Mouse (Mus musculus) layer of hippocampus, postnatal 14 days (tissue): ENCODE results near the gene Klhl7. TPM values are rescaled to one million over a fixed set of nuclear protein-coding genes. Genes with fewer than 3 reads are reported as not detected.

Experiments
- DNase-seq, 2 experiments: peaks; one replicate each; pipeline ENCODE4 v3.0.0; 2021 to 2022; ENCODE audit warnings: low spot score in 2 of 2, mixed read lengths in 1 of 2
- total RNA-seq, 2 experiments: library from RNA; stranded (reverse); gene quantifications; 2 replicates each; pipeline ENCODE4 v1.2.3; 2021

Gene Klhl7
- total RNA-seq, 2 experiments from 2014 or later, result 101 to 113 TPM

- DNase-seq, result no peak
Observed at GRCm38 (mm10) chr5:24167263-24167662, 66.9 kb downstream of the Klhl7 start.

DNA sequence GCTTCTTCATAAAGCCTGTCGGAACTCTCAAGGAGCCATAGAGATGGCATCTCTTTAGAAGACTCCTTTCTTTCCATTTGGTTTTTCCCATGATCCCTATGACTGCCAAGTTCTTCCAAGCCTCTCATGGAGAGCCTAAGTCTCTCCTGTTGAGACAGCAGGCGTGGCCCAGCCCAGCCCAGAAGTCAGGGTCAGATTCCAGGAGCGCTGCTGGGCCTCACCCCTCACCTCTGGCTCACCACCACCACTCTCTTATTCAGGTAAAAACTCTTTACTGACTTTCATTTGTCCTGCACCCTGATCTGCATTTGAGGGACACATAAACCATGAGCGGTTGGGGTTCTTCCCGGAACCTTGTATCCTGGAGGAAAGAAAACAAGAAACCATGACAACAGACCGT, 69.5 kb downstream of the Klhl7 start:
- DNase-seq, result no peak

DNA sequence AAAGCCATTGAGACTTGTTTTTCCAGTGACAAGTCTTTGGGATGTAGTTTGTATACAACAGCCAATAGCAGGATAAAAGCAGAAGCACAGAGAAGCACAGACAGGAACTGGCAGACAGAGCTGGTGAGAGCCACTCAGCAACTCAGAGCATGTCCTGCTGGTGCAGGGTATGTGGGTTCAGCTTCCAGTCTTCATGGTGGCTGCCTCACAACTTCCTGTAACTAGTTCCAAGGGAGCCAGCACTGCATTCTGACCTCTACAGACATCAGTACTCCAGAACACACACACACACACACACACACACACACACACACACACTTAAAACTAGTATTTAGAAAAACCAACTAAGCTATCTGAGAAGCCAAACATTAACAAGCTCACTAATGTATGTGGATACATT, 71.7 kb downstream of the Klhl7 start:
- DNase-seq, result peak in 1 of 2 experiments; percentile 34

GRCm38 (mm10) chr5:24181514-24182295, 81.3 kb downstream of the Klhl7 start:
- DNase-seq, result no peak

GRCm38 (mm10) chr5:24182296-24182734, 81.9 kb downstream of the Klhl7 start:
- no peak for DNase-seq

DNA sequence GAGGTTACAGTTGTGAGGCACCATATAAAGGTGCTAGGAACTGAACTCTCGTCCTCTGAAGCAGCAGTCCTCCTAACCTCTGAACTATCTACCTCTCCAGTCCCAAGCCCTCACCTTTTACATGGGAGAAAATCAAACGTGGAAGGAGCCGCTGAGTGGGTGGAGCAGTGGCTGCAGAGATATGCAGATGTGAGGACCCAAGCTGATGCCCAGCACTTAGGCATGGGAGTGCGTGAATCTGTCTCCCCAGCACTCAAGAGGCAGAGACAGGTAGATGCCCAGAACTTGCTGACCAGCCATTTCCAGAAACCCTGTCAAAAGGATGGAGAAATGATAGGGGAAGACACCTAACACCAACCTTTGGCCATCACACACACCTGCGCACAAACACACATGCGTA, 82.7 kb downstream of the Klhl7 start:
- DNase-seq, result no peak

DNA sequence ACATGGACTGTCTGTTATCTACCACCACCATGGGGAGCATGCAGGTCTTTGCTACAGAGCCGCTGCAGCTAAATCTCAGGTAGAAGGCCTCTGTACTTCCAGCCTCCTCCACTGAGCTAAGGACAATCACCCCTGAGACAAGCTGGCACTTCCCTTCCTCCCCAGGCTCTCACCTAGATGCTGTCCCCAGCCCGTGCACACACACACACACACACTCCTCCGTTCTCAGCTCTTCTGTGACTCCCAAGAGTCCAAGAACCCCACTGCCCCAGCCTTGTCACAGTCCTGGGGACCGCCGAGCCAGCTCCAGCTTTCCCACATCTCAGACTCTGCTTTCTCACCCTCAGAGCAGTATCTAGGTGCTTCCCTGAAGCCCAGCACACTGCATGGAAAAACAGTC, 83.6 kb downstream of the Klhl7 start:
- no peak for DNase-seq

- DNase-seq, result no peak
Observed at GRCm38 (mm10) chr5:24188476-24188875, 88.1 kb downstream of the Klhl7 start.

GRCm38 (mm10) chr5:24191821-24192220, 91.4 kb downstream of the Klhl7 start:
- no peak for DNase-seq

DNA sequence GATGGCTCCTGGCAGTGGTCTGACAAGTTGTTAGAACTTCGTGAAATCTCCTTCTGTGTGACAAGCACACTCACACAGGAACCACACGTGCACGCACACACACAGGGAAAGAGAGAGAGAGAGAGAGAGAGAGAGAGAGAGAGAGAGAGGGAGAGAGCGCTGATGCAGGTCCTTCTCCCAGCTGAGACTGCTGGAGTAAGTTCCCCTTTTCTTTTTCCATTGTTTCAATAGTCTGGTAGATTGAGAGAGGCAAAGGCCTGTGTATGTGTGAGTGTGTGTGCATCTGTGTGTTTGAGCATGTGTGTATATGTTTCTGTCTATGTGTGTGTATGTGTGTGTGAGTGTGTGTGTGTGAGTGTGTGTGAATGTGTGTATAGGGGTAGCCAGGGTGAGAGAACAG, 100.6 kb downstream of the Klhl7 start:
- no peak for DNase-seq

GRCm38 (mm10) chr5:24202492-24202891, 102.1 kb downstream of the Klhl7 start:
- peak; percentile 32 to 77 for DNase-seq

DNA sequence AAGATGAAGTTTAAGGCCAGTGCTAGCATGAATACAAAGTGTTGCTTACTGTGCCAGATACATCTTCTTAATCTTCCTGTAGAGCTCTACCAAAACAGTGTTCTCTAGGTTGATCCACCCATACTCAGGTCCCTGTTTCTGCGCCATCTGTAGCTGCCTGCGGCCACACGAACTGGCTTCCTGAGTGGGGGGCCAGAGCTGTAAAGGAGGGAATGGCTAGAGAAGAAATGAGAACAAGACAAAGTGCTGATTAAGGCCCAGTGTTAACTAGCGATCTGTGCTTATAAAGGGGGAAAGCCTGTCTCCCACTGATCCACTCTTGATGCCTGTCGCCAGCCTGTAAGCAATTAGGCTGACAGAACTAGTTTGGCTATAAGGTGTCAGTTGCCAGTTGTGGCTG, 102.9 kb downstream of the Klhl7 start:
- no peak for DNase-seq

GRCm38 (mm10) chr5:24207965-24208364, 107.6 kb downstream of the Klhl7 start:
- DNase-seq, result no peak

- no peak for DNase-seq
Observed at GRCm38 (mm10) chr5:24208505-24208904, 108.1 kb downstream of the Klhl7 start.

Other genes starting within 250 kb of the Klhl7 start
- gene Fam126a, start 69.9 kb upstream of the Klhl7 start, total RNA-seq, result 10 to 100 TPM; 26.7 to 30.2 TPM
- 10 to 100 TPM in 1 of 2 experiments, 1 to 10 TPM in 1; 7.6 to 11.8 TPM for gene Nupl2, start 64.4 kb downstream of the Klhl7 start, total RNA-seq